Mouse (Mus musculus) kidney, embryonic 15.5 days (tissue): Measurements from ENCODE around the gene Ing1. TPM values are rescaled to one million over a fixed set of nuclear protein-coding genes. Genes with fewer than 3 reads are reported as not detected.

Source experiments
- ATAC-seq: fragments of 200-750 bp; cut with Nextera tagmentation; replicated peaks from 2 replicates; pipeline ENCODE4 v1.8.0; 2017; ENCODE audit warnings: moderate TSS enrichment; ENCODE audit not compliant: low FRiP score
- H3K27ac ChIP-seq: fragments of 300-500 bp; sonication (generic); 2 replicates; pipeline ENCODE4 v1.5.1; 2015; ENCODE audit warnings: mild to moderate bottlenecking, inconsistent platforms
- H3K27me3 ChIP-seq: fragments of 300-500 bp; sonication (generic); 2 replicates; pipeline ENCODE4 v1.6.1; 2015; ENCODE audit warnings: inconsistent platforms
- H3K36me3 ChIP-seq: fragments of 300-500 bp; sonication (generic); 2 replicates; pipeline ENCODE4 v1.6.1; 2015; ENCODE audit warnings: inconsistent platforms
- H3K4me1 ChIP-seq: fragments of 300-500 bp; sonication (generic); 2 replicates; pipeline ENCODE4 v1.6.1; 2015; ENCODE audit warnings: inconsistent platforms
- H3K4me2 ChIP-seq: fragments of 300-500 bp; sonication (generic); 2 replicates; pipeline ENCODE4 v1.6.1; 2015; ENCODE audit warnings: moderate library complexity, mild to moderate bottlenecking, inconsistent platforms
- H3K4me3 ChIP-seq: fragments of 300-500 bp; sonication (generic); replicated peaks from 2 replicates; pipeline ENCODE4 v1.5.1; 2015; ENCODE audit warnings: mild to moderate bottlenecking, inconsistent platforms
- H3K9ac ChIP-seq: fragments of 300-500 bp; sonication (generic); 2 replicates; pipeline ENCODE4 v1.6.1; 2015; ENCODE audit warnings: mild to moderate bottlenecking, inconsistent platforms
- H3K9me3 ChIP-seq: fragments of 300-500 bp; sonication (generic); replicated peaks from 2 replicates; pipeline ENCODE4 v1.6.1; 2016; ENCODE audit warnings: inconsistent platforms
- WGBS: fragments of 180-500 bp; shearing (Covaris S2); methylation state at CpG from one replicate; pipeline ENCODE4 v1.1.7; 2015; ENCODE audit warnings: mixed read lengths; 5-methylcytosine and 5-hydroxymethylcytosine counted together
- polyA plus RNA-seq: library from polyadenylated mRNA; unstranded; fragments of >200 nt; fragmentation: Nextera tagmentation; extraction: Ambion mirVana; gene quantifications from 2 replicates; pipeline ENCODE4 v1.2.1, GENCODE M21; 2015

Ing1 gene
- polyA plus RNA-seq, 1 experiment from 2014 or later, result 36.9 TPM

GRCm38 (mm10) chr8:11602006-11602680 is 46.8 kb downstream of the Ing1 start:
- Histone ChIP-seq H3K9ac (no peak overlapping the region), H3K4me1 (peaks cover 5% of the 10 kb centered on the region; the same call in 1 of the 2 replicates), H3K4me2 (peak overlapping the region; percentile 45), H3K9me3 (no peaks in the 10 kb centered on the region; the same call in 1 of the 2 replicates), H3K27me3 (no peaks in the 10 kb centered on the region), H3K36me3 (peaks cover 14% of the 10 kb centered on the region), H3K4me3 (peak overlapping the region; percentile 21), H3K27ac (no peak overlapping the region)
- ATAC-seq, result peak; percentile 93
- WGBS, result 16% methylated on average over 14 of the region's 14 CpGs

GRCm38 (mm10) chr8:11608848-11609247 is 53.5 kb downstream of the Ing1 start:
- Histone ChIP-seq H3K36me3 (peaks cover 76% of the 10 kb centered on the region), H3K4me3 (no peak overlapping the region)
- ATAC-seq, result no peak

More at GRCm38 (mm10) chr8:11608848-11609247, 53.5 kb downstream of the Ing1 start:
- H3K4me1 ChIP-seq, result no peaks in the 10 kb centered on the region
- no peaks in the 10 kb centered on the region for H3K27me3 ChIP-seq
- H3K4me2 ChIP-seq, result no peak overlapping the region
- no peak overlapping the region for H3K9ac ChIP-seq
- H3K27ac ChIP-seq, result no peak overlapping the region
- H3K9me3 ChIP-seq, result no peaks in the 10 kb centered on the region
- 97% methylated on average over 9 of the region's 9 CpGs for WGBS

Other genes starting within 250 kb of the Ing1 start
- gene Col4a2, start 242.8 kb upstream of the Ing1 start, polyA plus RNA-seq, result 108 and 116 TPM in 2 replicates
- 297 and 335 TPM in 2 replicates for gene Col4a1, start 242.7 kb upstream of the Ing1 start, polyA plus RNA-seq
- 24.2 and 26.5 TPM in 2 replicates for gene Rab20, start 76.9 kb upstream of the Ing1 start, polyA plus RNA-seq
- gene Naxd, start 58.1 kb upstream of the Ing1 start, polyA plus RNA-seq, result 119 and 121 TPM in 2 replicates
- 23.8 and 28.3 TPM in 2 replicates for gene Cars2, start 4.8 kb upstream of the Ing1 start, polyA plus RNA-seq
- 98.7 and 99.4 TPM in 2 replicates for gene Ankrd10, start 80.2 kb downstream of the Ing1 start, polyA plus RNA-seq
- not detected in 2 replicates for gene 1700016D06Rik, start 145.5 kb downstream of the Ing1 start, polyA plus RNA-seq
- 38.6 and 40.1 TPM in 2 replicates for gene Arhgef7, start 172.2 kb downstream of the Ing1 start, polyA plus RNA-seq